Mouse (Mus musculus): ENCODE results near the gene AB124611. TPM values are rescaled to one million over a fixed set of nuclear protein-coding genes. Genes with fewer than 3 reads are reported as not detected.

Gene AB124611
- polyA plus RNA-seq, 1 experiment from 2014 or later = 1.8 TPM

- H3K4me3 ChIP-seq (ENCODE audit: low read depth, low read length) = no peak overlapping the region
- H3K27ac ChIP-seq (replicated peaks) = 0 out of 2 replicates have a peak overlapping the region, but pooled peaks have one; percentile 18
- 79% methylated on average over 9 of the region's 9 CpGs for WGBS
- no peak for DNase-seq (ENCODE audit: low spot score)
- TF ChIP-seq CTCF (IDR thresholded peaks at IDR 0.05; ENCODE audit: low read depth) = no peak
- TF ChIP-seq EP300 (optimal IDR thresholded peaks at IDR 0.05) = no peak
- no peak overlapping the region for H3K9ac ChIP-seq (ENCODE audit: low read length)
- ATAC-seq (ENCODE audit: low FRiP score, low TSS enrichment) = no peak
- H3K4me1 ChIP-seq (replicated peaks; ENCODE audit: control insufficient read depth, insufficient read depth) = no peaks in the 10 kb centered on the region
- no peaks in the 10 kb centered on the region for H3K27me3 ChIP-seq (ENCODE audit: control insufficient read depth, insufficient read depth, low read length)
- peaks cover 10% of the 10 kb centered on the region for H3K36me3 ChIP-seq (ENCODE audit: control insufficient read depth, insufficient read depth, low read length)
- no peak overlapping the region for H3K4me2 ChIP-seq (replicated peaks; ENCODE audit: low read depth)
- H3K9me3 ChIP-seq (ENCODE audit: control insufficient read depth, low read length) = no peaks in the 10 kb centered on the region
These were observed 31.2 kb upstream of the AB124611 start for GRCm38 (mm10) chr9:21494726-21495125.

GRCm38 (mm10) chr9:21496308-21497049 is 29.5 kb upstream of the AB124611 start:
- no peaks in the 10 kb centered on the region for H3K9me3 ChIP-seq (ENCODE audit: control insufficient read depth, low read length)
- H3K27me3 ChIP-seq (ENCODE audit: control insufficient read depth, insufficient read depth, low read length) = no peaks in the 10 kb centered on the region
- no peak overlapping the region for H3K4me3 ChIP-seq (ENCODE audit: low read depth, low read length)
- ATAC-seq (ENCODE audit: low FRiP score, low TSS enrichment) = no peak; the same call in 1 of the 2 replicates
- TF ChIP-seq CTCF (IDR thresholded peaks at IDR 0.05; ENCODE audit: low read depth) (no peak), EP300 (optimal IDR thresholded peaks at IDR 0.05) (no peak)
- WGBS = 80% methylated on average over 19 of the region's 19 CpGs
- no peak for DNase-seq (ENCODE audit: low spot score)
- peaks cover 10% of the 10 kb centered on the region for H3K36me3 ChIP-seq (ENCODE audit: control insufficient read depth, insufficient read depth, low read length)
- no peak overlapping the region for H3K27ac ChIP-seq (replicated peaks)
- H3K9ac ChIP-seq (ENCODE audit: low read length) = no peak overlapping the region
- no peaks in the 10 kb centered on the region for H3K4me1 ChIP-seq (replicated peaks; ENCODE audit: control insufficient read depth, insufficient read depth)
- no peak overlapping the region for H3K4me2 ChIP-seq (replicated peaks; ENCODE audit: low read depth)

GRCm38 (mm10) chr9:21497050-21497542 is 28.9 kb upstream of the AB124611 start:
- Histone ChIP-seq H3K27ac (replicated peaks) (no peak overlapping the region), H3K9ac (ENCODE audit: low read length) (no peak overlapping the region), H3K9me3 (ENCODE audit: control insufficient read depth, low read length) (no peaks in the 10 kb centered on the region), H3K4me2 (replicated peaks; ENCODE audit: low read depth) (no peak overlapping the region), H3K36me3 (ENCODE audit: control insufficient read depth, insufficient read depth, low read length) (peaks cover 10% of the 10 kb centered on the region), H3K4me1 (replicated peaks; ENCODE audit: control insufficient read depth, insufficient read depth) (no peaks in the 10 kb centered on the region), H3K27me3 (ENCODE audit: control insufficient read depth, insufficient read depth, low read length) (no peaks in the 10 kb centered on the region), H3K4me3 (ENCODE audit: low read depth, low read length) (no peak overlapping the region)
- TF ChIP-seq EP300 (optimal IDR thresholded peaks at IDR 0.05) = no peak
- TF ChIP-seq CTCF (IDR thresholded peaks at IDR 0.05; ENCODE audit: low read depth) = no peak
- DNase-seq (ENCODE audit: low spot score) (no peak), ATAC-seq (ENCODE audit: low FRiP score, low TSS enrichment) (no peak)
- 91% methylated on average over 16 of the region's 16 CpGs for WGBS

- H3K27me3 ChIP-seq (ENCODE audit: control insufficient read depth, insufficient read depth, low read length) = no peaks in the 10 kb centered on the region
- H3K9ac ChIP-seq (ENCODE audit: low read length) = no peak overlapping the region
- H3K36me3 ChIP-seq (ENCODE audit: control insufficient read depth, insufficient read depth, low read length) = peaks cover 10% of the 10 kb centered on the region
- ATAC-seq (ENCODE audit: low FRiP score, low TSS enrichment) (no peak), DNase-seq (ENCODE audit: low spot score) (no peak)
- no peak overlapping the region for H3K4me2 ChIP-seq (replicated peaks; ENCODE audit: low read depth)
- no peak overlapping the region for H3K4me3 ChIP-seq (ENCODE audit: low read depth, low read length)
- H3K9me3 ChIP-seq (ENCODE audit: control insufficient read depth, low read length) = no peaks in the 10 kb centered on the region
- 87% methylated on average over 2 of the region's 2 CpGs for WGBS
- TF ChIP-seq EP300 (optimal IDR thresholded peaks at IDR 0.05) (no peak), CTCF (IDR thresholded peaks at IDR 0.05; ENCODE audit: low read depth) (no peak)
- no peak overlapping the region; the same call in 1 of the 2 replicates for H3K27ac ChIP-seq (replicated peaks)
- H3K4me1 ChIP-seq (replicated peaks; ENCODE audit: control insufficient read depth, insufficient read depth) = no peaks in the 10 kb centered on the region
These were observed 28.3 kb upstream of the AB124611 start for GRCm38 (mm10) chr9:21497664-21498063.

GRCm38 (mm10) chr9:21498284-21498902 is 27.6 kb upstream of the AB124611 start:
- ATAC-seq (ENCODE audit: low FRiP score, low TSS enrichment) = no peak
- Histone ChIP-seq H3K4me2 (replicated peaks; ENCODE audit: low read depth) (no peak overlapping the region), H3K9me3 (ENCODE audit: control insufficient read depth, low read length) (no peaks in the 10 kb centered on the region), H3K4me1 (replicated peaks; ENCODE audit: control insufficient read depth, insufficient read depth) (no peaks in the 10 kb centered on the region), H3K27me3 (ENCODE audit: control insufficient read depth, insufficient read depth, low read length) (no peaks in the 10 kb centered on the region), H3K27ac (replicated peaks) (no peak overlapping the region), H3K4me3 (ENCODE audit: low read depth, low read length) (no peak overlapping the region), H3K9ac (ENCODE audit: low read length) (no peak overlapping the region), H3K36me3 (ENCODE audit: control insufficient read depth, insufficient read depth, low read length) (peaks cover 10% of the 10 kb centered on the region)
- TF ChIP-seq EP300 (optimal IDR thresholded peaks at IDR 0.05) = no peak
- no peak for TF ChIP-seq CTCF (IDR thresholded peaks at IDR 0.05; ENCODE audit: low read depth)
- 89% methylated on average over 12 of the region's 12 CpGs for WGBS
- no peak for DNase-seq (ENCODE audit: low spot score)

GRCm38 (mm10) chr9:21503352-21503751 is 22.6 kb upstream of the AB124611 start:
- no peak for TF ChIP-seq EP300 (optimal IDR thresholded peaks at IDR 0.05)
- no peak for TF ChIP-seq CTCF (IDR thresholded peaks at IDR 0.05; ENCODE audit: low read depth)
- ATAC-seq (ENCODE audit: low FRiP score, low TSS enrichment) (no peak), DNase-seq (ENCODE audit: low spot score) (no peak)
- Histone ChIP-seq H3K4me3 (ENCODE audit: low read depth, low read length) (no peak overlapping the region), H3K36me3 (ENCODE audit: control insufficient read depth, insufficient read depth, low read length) (peaks cover 26% of the 10 kb centered on the region), H3K4me2 (replicated peaks; ENCODE audit: low read depth) (no peak overlapping the region), H3K4me1 (replicated peaks; ENCODE audit: control insufficient read depth, insufficient read depth) (no peaks in the 10 kb centered on the region), H3K9ac (ENCODE audit: low read length) (no peak overlapping the region), H3K27ac (replicated peaks) (no peak overlapping the region), H3K9me3 (ENCODE audit: control insufficient read depth, low read length) (no peaks in the 10 kb centered on the region), H3K27me3 (ENCODE audit: control insufficient read depth, insufficient read depth, low read length) (no peaks in the 10 kb centered on the region)
- WGBS = 95% methylated on average over 8 of the region's 8 CpGs
